Mouse (Mus musculus) thymus, adult 2 months (tissue): Measurements from ENCODE around the gene Kcng4.

Experiments
- CTCF ChIP-seq: fragments of 200-500 bp; IDR thresholded peaks from 2 replicates; pipeline ENCODE4 v1.5.1; 2012; ENCODE audit warnings: mild to moderate bottlenecking, control low read depth, low read length, moderate library complexity, borderline replicate concordance; ENCODE audit not compliant: control insufficient read depth, poor library complexity, insufficient read depth; ENCODE audit errors: extremely low read depth
- POLR2A ChIP-seq: fragments of 200-500 bp; IDR thresholded peaks from 2 replicates; pipeline ENCODE4 v1.6.1; 2012; ENCODE audit warnings: mild to moderate bottlenecking, low read length, control low read depth, moderate library complexity; ENCODE audit not compliant: control insufficient read depth, poor library complexity, insufficient read depth; ENCODE audit errors: extremely low read depth

GRCm38 (mm10) chr8:119585901-119586300 lies 49.6 kb downstream of the Kcng4 start:
- TF ChIP-seq CTCF (no peak), POLR2A (peak; percentile 54)
